Mouse (Mus musculus) T-helper 17 cell (primary cell): Measurements from ENCODE around the gene Cks1b.

ENCODE experiments used
- in situ Hi-C, 2 experiments: fragments of 300-600 bp; cut with MboI, MseI; formaldehyde crosslinking; loops; 1 replicate in 1 of 2; 2 replicates in 1 of 2; pipeline ENCODE4 v1.15.1; 2025; ENCODE audit warnings: high pct_unique_total_duplicates in 2 of 2

The Cks1b gene

DNA sequence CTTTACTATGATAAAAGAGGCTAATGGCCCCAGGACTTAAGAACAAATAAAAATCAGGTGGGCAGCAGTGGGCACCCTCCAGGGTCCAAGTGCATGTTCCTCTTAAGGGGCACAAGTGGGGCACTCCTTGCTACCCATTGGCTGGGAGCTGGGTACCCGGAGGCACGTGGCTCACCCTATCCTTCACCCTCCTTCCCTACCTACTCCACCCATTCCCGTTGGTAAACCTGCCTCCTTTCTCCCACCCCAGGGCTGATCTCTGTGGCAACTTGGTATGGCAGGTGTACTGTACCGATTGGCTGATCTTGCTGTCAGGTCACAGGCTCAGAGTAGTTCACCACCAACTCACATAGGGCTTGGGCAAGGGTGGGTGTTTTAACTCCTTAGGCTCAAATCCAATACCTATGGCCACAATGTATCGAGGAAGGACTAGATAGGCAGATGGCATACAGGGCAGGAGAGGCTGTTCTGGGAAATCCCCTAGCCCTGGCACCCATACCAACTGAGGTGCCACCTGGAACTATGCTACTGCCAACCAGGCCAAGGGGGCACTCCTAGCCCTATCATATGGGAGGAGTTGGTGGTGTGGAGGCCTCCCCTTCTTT is 34.4 kb downstream of the Cks1b start:
- in situ Hi-C loops = no loop called here

GRCm38 (mm10) chr3:89382950-89383349 is 35.2 kb downstream of the Cks1b start:
- in situ Hi-C loops = no loop called here

- in situ Hi-C loops = no loop called here
These were observed 35.9 kb downstream of the Cks1b start for GRCm38 (mm10) chr3:89382033-89382882.

GRCm38 (mm10) chr3:89381233-89381632 is 37.0 kb downstream of the Cks1b start:
- in situ Hi-C loops = no loop called here

DNA sequence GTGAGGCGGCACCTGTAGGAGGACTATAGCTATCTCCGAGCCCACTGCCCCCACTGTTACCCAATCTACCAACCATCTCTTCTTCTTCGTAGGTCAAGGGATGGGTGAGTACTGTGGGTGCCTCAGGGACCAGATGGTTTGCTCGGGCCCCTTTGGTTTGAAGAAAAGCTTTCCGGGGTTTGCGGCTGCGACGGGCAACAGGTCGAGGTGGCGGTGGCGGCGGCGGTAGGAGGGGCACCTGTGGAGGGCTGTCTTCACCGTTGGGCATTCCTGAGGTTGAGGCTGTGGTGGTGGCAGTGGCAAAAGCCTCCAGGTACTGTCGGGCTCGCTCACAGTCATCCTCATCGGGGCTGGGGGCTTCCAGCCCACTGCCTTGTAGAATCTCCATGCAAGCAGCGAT is 37.5 kb downstream of the Cks1b start:
- in situ Hi-C loops = no loop called here

DNA sequence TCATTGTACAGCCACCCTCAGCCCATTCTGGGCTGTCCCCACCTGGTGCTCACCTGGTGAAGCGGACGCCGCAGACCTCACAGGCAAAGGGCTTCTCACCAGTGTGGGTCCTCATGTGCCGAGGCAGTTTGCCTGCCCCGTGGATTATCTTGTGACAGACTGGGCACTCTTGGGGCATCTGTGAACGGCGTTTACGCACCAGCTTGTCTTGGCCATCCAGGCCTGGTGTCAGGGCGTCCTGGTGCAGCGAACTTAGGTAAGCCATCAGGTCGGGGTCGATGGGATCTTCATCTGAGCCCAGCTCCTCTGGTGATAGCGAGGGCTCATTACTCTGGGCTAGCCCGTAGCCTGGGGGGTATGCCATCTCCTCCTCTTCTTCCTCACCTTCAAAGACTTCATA is 37.9 kb downstream of the Cks1b start:
- in situ Hi-C loops = no loop called here

GRCm38 (mm10) chr3:89379388-89380131 is 38.6 kb downstream of the Cks1b start:
- in situ Hi-C loops = no loop called here

- in situ Hi-C loops = no loop called here
These were observed 39.7 kb downstream of the Cks1b start for GRCm38 (mm10) chr3:89378394-89379067.

DNA sequence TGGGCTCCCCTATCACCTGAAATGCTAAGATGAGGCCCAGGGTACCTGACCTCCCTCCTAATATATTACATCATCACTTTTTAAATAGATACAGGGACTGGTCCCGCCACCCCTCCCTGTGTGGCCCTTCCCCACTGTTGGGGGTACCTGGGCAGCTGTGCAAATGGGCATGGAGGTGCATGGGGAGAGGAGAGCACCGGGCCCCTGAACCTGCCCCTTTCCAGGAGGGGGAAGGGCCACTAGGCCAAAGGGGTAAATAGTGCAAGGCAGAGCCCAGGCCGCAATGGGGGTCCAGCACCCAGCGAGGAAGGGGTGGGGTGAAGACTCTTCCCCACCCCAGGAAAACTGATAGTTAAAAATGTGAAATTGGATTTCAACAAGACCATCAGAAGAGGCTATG is 40.4 kb downstream of the Cks1b start:
- in situ Hi-C loops = no loop called here

DNA sequence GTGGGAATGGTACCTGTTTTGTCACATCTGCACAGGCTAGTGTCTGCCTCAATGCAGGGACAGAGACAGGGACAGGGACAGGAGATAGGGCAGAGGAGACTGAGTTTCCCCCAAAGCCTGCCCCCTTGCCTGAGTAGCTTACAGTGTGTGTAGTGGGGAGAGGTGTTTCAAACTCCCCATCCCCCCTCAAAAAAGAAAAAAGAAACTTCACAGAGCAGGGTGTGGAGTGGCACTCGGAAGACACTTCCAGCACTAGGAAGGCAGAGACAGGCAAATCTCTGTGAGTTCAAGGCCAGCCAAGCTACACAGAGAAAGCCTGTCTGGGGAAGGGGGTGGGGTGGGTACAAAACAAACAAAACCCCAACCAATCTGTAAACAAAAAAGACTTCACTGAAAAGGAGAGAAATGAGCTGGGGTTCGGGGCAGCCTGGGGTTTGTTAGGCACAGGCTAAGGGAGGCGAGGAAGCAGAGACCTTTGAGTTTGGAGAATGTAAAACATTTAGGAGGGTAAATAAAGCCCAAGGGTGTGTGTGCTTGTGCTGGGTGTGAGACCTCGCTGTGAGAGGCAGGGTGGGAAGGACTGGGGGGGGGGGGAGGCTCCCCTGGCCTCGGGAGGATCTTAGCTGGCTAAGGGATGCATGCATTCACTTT is 44.5 kb downstream of the Cks1b start:
- in situ Hi-C loops = no loop called here

GRCm38 (mm10) chr3:89367338-89367737 is 50.8 kb downstream of the Cks1b start:
- in situ Hi-C loops = no loop called here

GRCm38 (mm10) chr3:89365486-89366414 is 52.4 kb downstream of the Cks1b start:
- in situ Hi-C loops = no loop called here
